Mouse (Mus musculus): Measurements from ENCODE around the gene Olfr738.

GRCm38 (mm10) chr14:50445245-50445644 lies 37.9 kb downstream of the Olfr738 start, which contains the start of gene Olfr740:
- TF ChIP-seq GATA1 (IDR thresholded peaks at IDR 0.05; ENCODE audit: low read length) = no peak
- no peak for TF ChIP-seq TAL1 (IDR thresholded peaks at IDR 0.05; ENCODE audit: low read length)

Data from erythroblast, embryonic 14.5 days (primary cell).